Mouse (Mus musculus) kidney, postnatal 0 days (tissue): ENCODE data around the gene Serping1. TPM values are rescaled to one million over a fixed set of nuclear protein-coding genes. Genes with fewer than 3 reads are reported as not detected.
A peak's percentile ranks its signal among the peaks of the same experiment; 100 is the strongest.

Experiments used
- ATAC-seq: fragments of 200-750 bp; cut with Nextera tagmentation; replicated peaks from 2 replicates; pipeline ENCODE4 v1.8.0; 2017; ENCODE audit warnings: low read depth, moderate number of reproducible peaks, moderate TSS enrichment, moderate library complexity; ENCODE audit not compliant: low FRiP score
- DNase-seq: peaks from one replicate; pipeline ENCODE4 v3.0.0-alpha.2; 2016; ENCODE audit warnings: low spot score
- H3K27ac ChIP-seq: fragments of 300-500 bp; sonication (generic); 2 replicates; pipeline ENCODE4 v1.5.1; 2014; ENCODE audit warnings: mild to moderate bottlenecking
- H3K27me3 ChIP-seq: fragments of 300-500 bp; sonication (generic); 2 replicates; pipeline ENCODE4 v1.6.1; 2014; ENCODE audit warnings: low read length, mixed read lengths; ENCODE audit not compliant: insufficient read depth
- H3K36me3 ChIP-seq: fragments of 300-500 bp; sonication (generic); 2 replicates; pipeline ENCODE4 v1.6.1; 2014; ENCODE audit warnings: low read length, mixed read lengths; ENCODE audit not compliant: insufficient read depth
- H3K4me1 ChIP-seq: fragments of 300-500 bp; sonication (generic); replicated peaks from 2 replicates; pipeline ENCODE4 v1.6.1; 2014; ENCODE audit warnings: antibody characterized with exemption, low read length, mixed read lengths; ENCODE audit not compliant: insufficient read depth
- H3K4me2 ChIP-seq: fragments of 300-500 bp; sonication (generic); 2 replicates; pipeline ENCODE4 v1.6.1; 2014; ENCODE audit warnings: mild to moderate bottlenecking, low read length, moderate library complexity, mixed read lengths
- H3K4me3 ChIP-seq: fragments of 300-500 bp; sonication (generic); replicated peaks from 2 replicates; pipeline ENCODE4 v1.5.1; 2014; ENCODE audit warnings: low read depth, low read length
- H3K9ac ChIP-seq: fragments of 300-500 bp; sonication (generic); 2 replicates; pipeline ENCODE4 v1.6.1; 2014; ENCODE audit warnings: low read depth, low read length
- H3K9me3 ChIP-seq: fragments of 300-500 bp; sonication (generic); replicated peaks from 2 replicates; pipeline ENCODE4 v1.6.1; 2016; ENCODE audit warnings: low read length, inconsistent platforms, mixed read lengths
- CTCF ChIP-seq: IDR thresholded peaks from 2 replicates; pipeline ENCODE4 v1.5.1; 2016; ENCODE audit warnings: antibody characterized with exemption, low read depth, mild to moderate bottlenecking, moderate library complexity
- WGBS: fragments of 180-500 bp; shearing (Covaris S2); extraction: QIAGEN DNeasy Blood & Tissue Kit; methylation state at CpG from one replicate; pipeline ENCODE4 v1.1.7; 2014; 5-methylcytosine and 5-hydroxymethylcytosine counted together
- polyA plus RNA-seq: library from polyadenylated mRNA; unstranded; fragments of >200 nt; fragmentation: Nextera tagmentation; extraction: Ambion mirVana; gene quantifications from 2 replicates; pipeline ENCODE4 v1.2.1, GENCODE M21; 2015

The Serping1 gene
- polyA plus RNA-seq, 1 experiment from 2014 or later: 156 TPM

GRCm38 (mm10) chr2:84738271-84738911, 36.9 kb downstream of the Serping1 start:
- Histone ChIP-seq H3K27ac (no peak overlapping the region), H3K4me2 (peak overlapping the region; percentile 47), H3K9me3 (no peaks in the 10 kb centered on the region), H3K27me3 (no peaks in the 10 kb centered on the region), H3K9ac (no peak overlapping the region), H3K4me1 (peaks cover 59% of the 10 kb centered on the region), H3K4me3 (peak overlapping the region; percentile 6; the same call in 1 of the 2 replicates), H3K36me3 (no peaks in the 10 kb centered on the region)
- TF ChIP-seq CTCF: peak; percentile 77
- ATAC-seq: no peak
- DNase-seq: peak; percentile 73
- WGBS: 2% methylated on average over 12 of the region's 12 CpGs

- ATAC-seq: peak; percentile 52
- peak; percentile 88 for DNase-seq
- Histone ChIP-seq H3K4me2 (peak overlapping the region; percentile 47), H3K9me3 (no peaks in the 10 kb centered on the region), H3K4me1 (peaks cover 56% of the 10 kb centered on the region), H3K36me3 (no peaks in the 10 kb centered on the region), H3K4me3 (no peak overlapping the region), H3K27ac (peak overlapping the region; percentile 55), H3K9ac (no peak overlapping the region), H3K27me3 (no peaks in the 10 kb centered on the region)
- 2% methylated on average over 8 of the region's 8 CpGs for WGBS
- peak; percentile 55 for TF ChIP-seq CTCF
These were observed 37.8 kb downstream of the Serping1 start for GRCm38 (mm10) chr2:84737451-84737925.

- peak overlapping the region; percentile 47 for H3K4me2 ChIP-seq
- ATAC-seq (no peak), DNase-seq (peak; percentile 38)
- no peaks in the 10 kb centered on the region for H3K27me3 ChIP-seq
- H3K9ac ChIP-seq: peak overlapping the region; percentile 23; the same call in 1 of the 2 replicates
- H3K27ac ChIP-seq: no peak overlapping the region
- H3K4me1 ChIP-seq: peaks cover 48% of the 10 kb centered on the region
- no peak for TF ChIP-seq CTCF
- H3K4me3 ChIP-seq: no peak overlapping the region
- H3K9me3 ChIP-seq: no peaks in the 10 kb centered on the region
- WGBS: 5% methylated on average over 27 of the region's 27 CpGs
- H3K36me3 ChIP-seq: no peaks in the 10 kb centered on the region
These were observed 38.7 kb downstream of the Serping1 start for GRCm38 (mm10) chr2:84736312-84737161.

GRCm38 (mm10) chr2:84735346-84735920, 39.8 kb downstream of the Serping1 start:
- no peak overlapping the region for H3K27ac ChIP-seq
- peaks cover 41% of the 10 kb centered on the region for H3K4me1 ChIP-seq
- H3K9me3 ChIP-seq: no peaks in the 10 kb centered on the region
- H3K4me2 ChIP-seq: peak overlapping the region; percentile 58
- DNase-seq: peak; percentile 15
- no peak overlapping the region for H3K9ac ChIP-seq
- no peaks in the 10 kb centered on the region for H3K27me3 ChIP-seq
- no peak for ATAC-seq
- WGBS: 20% methylated on average over 7 of the region's 7 CpGs
- TF ChIP-seq CTCF: no peak
- H3K36me3 ChIP-seq: no peaks in the 10 kb centered on the region
- no peak overlapping the region for H3K4me3 ChIP-seq

GRCm38 (mm10) chr2:84734919-84735318, 40.3 kb downstream of the Serping1 start:
- Histone ChIP-seq H3K9ac (peak overlapping the region; percentile 51), H3K36me3 (no peaks in the 10 kb centered on the region), H3K4me2 (peak overlapping the region; percentile 58), H3K27me3 (no peaks in the 10 kb centered on the region), H3K4me1 (peaks cover 41% of the 10 kb centered on the region), H3K4me3 (peak overlapping the region; percentile 38), H3K27ac (no peak overlapping the region), H3K9me3 (no peaks in the 10 kb centered on the region)
- ATAC-seq (no peak), DNase-seq (peak; percentile 22)
- no peak for TF ChIP-seq CTCF
- WGBS: 0% methylated on average over 2 of the region's 2 CpGs

GRCm38 (mm10) chr2:84734351-84734864, 40.8 kb downstream of the Serping1 start:
- DNase-seq: peak; percentile 41

More at GRCm38 (mm10) chr2:84734351-84734864, 40.8 kb downstream of the Serping1 start:
- peak overlapping the region; percentile 58 for H3K4me2 ChIP-seq
- H3K27me3 ChIP-seq: no peaks in the 10 kb centered on the region
- H3K36me3 ChIP-seq: no peaks in the 10 kb centered on the region
- WGBS: under 1% methylated on average over 11 of the region's 11 CpGs
- peak overlapping the region; percentile 51 for H3K9ac ChIP-seq
- H3K9me3 ChIP-seq: no peaks in the 10 kb centered on the region
- TF ChIP-seq CTCF: no peak
- H3K4me1 ChIP-seq: peaks cover 39% of the 10 kb centered on the region
- peak overlapping the region; percentile 38 for H3K4me3 ChIP-seq
- no peak for ATAC-seq
- H3K27ac ChIP-seq: no peak overlapping the region
